Mouse (Mus musculus): ENCODE measurements around the gene Nps.

- TF ChIP-seq CTCF (IDR thresholded peaks at IDR 0.05; ENCODE audit: low read depth, low read length) (no peak), POLR2A (IDR thresholded peaks at IDR 0.05; ENCODE audit: extremely low read depth, insufficient read depth, low read length) (no peak)
Measured at GRCm38 (mm10) chr7:135291646-135292236, 33.2 kb downstream of the Nps start.
